Mouse (Mus musculus): Measurements from ENCODE around the gene Arxes1. TPM values are rescaled to one million over a fixed set of nuclear protein-coding genes. Genes with fewer than 3 reads are reported as not detected.

Arxes1 gene
- total and polyA plus RNA-seq, 2 experiments from 2014 or later, result 3.5 to 11.7 TPM

DNA sequence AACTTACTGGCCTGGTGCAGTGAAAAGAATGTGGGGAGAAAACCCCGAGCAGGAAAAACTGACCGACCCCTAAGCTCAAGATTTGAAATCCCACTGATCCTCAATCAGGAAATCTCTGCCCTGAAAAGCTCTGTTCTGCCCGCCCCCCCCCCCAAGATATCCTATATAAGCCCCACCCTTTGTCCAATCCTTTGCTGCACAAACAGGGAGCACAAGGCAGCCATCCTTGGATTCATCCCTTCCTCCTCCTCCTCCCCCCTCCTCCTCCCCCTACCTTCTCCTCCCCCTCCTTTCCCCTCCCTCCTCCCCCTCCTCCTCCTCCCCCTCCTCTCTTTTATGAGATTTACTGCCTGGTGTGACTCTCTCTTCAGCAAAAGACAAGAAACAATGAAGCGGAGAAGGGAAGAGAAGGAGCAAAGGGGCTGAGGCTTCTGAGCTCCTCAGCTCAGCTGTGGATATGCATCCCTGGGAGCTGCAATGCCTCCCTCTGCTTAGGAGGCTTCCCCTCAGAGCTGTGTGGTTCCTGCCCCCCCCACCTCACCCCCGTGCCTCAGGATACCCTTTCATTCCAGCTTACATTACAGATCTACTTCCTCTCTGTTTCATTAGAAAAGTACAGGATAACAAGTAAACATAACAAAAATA is 25.8 kb upstream of the Arxes1 start:
- Histone ChIP-seq H3K4me1 (ENCODE audit: control insufficient read depth, insufficient read depth) (no peaks in the 10 kb centered on the region), H3K27ac (ENCODE audit: low read depth) (no peak overlapping the region), H3K36me3 (replicated peaks; ENCODE audit: control insufficient read depth, insufficient read depth, low read length) (no peaks in the 10 kb centered on the region), H3K27me3 (ENCODE audit: control insufficient read depth, insufficient read depth, low read length) (no peaks in the 10 kb centered on the region), H3K4me3 (ENCODE audit: low read depth, low read length) (no peak overlapping the region), H3K9ac (replicated peaks; ENCODE audit: low read depth, low read length) (no peak overlapping the region), H3K9me3 (replicated peaks; ENCODE audit: control insufficient read depth, low read length) (no peaks in the 10 kb centered on the region), H3K4me2 (ENCODE audit: low read depth, low read length) (no peak overlapping the region)
- 56% methylated on average over 4 of the region's 5 CpGs for WGBS
- no peak for DNase-seq (ENCODE audit: low spot score)
- TF ChIP-seq CTCF (IDR thresholded peaks at IDR 0.05; ENCODE audit: low read depth) (no peak), EP300 (IDR thresholded peaks at IDR 0.05; ENCODE audit: low read depth) (no peak)
- ATAC-seq (ENCODE audit: insufficient read depth, low read depth), result no peak

DNA sequence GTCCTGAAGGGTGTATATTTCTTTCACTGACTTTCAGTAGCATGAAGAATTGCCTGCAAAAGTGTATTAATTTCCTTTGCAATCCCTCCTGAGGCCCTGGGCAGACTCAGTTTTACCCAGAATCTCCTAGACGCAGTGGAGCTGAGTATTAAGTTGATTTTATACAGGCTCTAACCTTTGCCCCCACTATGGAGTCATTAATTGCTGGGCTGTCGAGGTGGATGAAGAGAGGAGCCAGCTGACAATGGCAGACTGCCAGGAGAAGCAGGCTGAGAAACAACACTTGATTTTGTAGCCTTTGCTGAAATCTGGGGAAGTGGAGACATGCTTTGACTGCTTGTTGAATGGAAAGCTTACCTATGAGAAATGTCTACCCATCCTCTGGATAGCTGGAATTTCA is 18.8 kb upstream of the Arxes1 start:
- Histone ChIP-seq H3K27ac (ENCODE audit: low read depth) (no peak overlapping the region), H3K36me3 (replicated peaks; ENCODE audit: control insufficient read depth, insufficient read depth, low read length) (no peaks in the 10 kb centered on the region), H3K9ac (replicated peaks; ENCODE audit: low read depth, low read length) (no peak overlapping the region), H3K27me3 (ENCODE audit: control insufficient read depth, insufficient read depth, low read length) (no peaks in the 10 kb centered on the region), H3K4me1 (ENCODE audit: control insufficient read depth, insufficient read depth) (no peaks in the 10 kb centered on the region), H3K4me2 (ENCODE audit: low read depth, low read length) (no peak overlapping the region), H3K4me3 (ENCODE audit: low read depth, low read length) (no peak overlapping the region), H3K9me3 (replicated peaks; ENCODE audit: control insufficient read depth, low read length) (no peaks in the 10 kb centered on the region)
- no peak for ATAC-seq (ENCODE audit: insufficient read depth, low read depth)
- WGBS, result 30% methylated on average over 2 of the region's 2 CpGs
- no peak for DNase-seq (ENCODE audit: low spot score)
- no peak for TF ChIP-seq CTCF (IDR thresholded peaks at IDR 0.05; ENCODE audit: low read depth)
- no peak for TF ChIP-seq EP300 (IDR thresholded peaks at IDR 0.05; ENCODE audit: low read depth)

DNA sequence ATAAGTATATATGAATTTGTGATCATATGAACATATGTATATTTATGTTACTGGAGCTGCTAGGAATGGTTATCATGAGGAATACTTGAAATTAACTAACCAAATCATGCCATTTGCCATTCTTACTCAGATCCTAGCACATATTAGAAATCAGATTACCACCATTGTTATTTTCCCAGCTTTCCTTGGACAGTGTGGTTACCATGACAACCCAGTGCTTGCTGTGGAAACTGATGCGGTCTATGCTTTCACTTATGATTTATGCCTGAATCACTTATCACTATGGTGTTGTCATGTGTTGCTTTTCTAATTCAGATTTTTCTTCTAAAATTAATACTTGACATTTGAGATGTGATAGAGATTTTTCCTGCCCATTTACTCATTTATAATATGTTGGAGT is 2.8 kb upstream of the Arxes1 start:
- no peak for ATAC-seq (ENCODE audit: insufficient read depth, low read depth)
- no peak for DNase-seq (ENCODE audit: low spot score)
- no peak overlapping the region for H3K4me3 ChIP-seq (ENCODE audit: low read depth, low read length)
- H3K4me2 ChIP-seq (ENCODE audit: low read depth, low read length), result no peak overlapping the region
- no peaks in the 10 kb centered on the region for H3K4me1 ChIP-seq (ENCODE audit: control insufficient read depth, insufficient read depth)
- no peak overlapping the region for H3K9ac ChIP-seq (replicated peaks; ENCODE audit: low read depth, low read length)
- no peaks in the 10 kb centered on the region for H3K9me3 ChIP-seq (replicated peaks; ENCODE audit: control insufficient read depth, low read length)
- 79% methylated on average over 1 of the region's 1 CpGs for WGBS
- no peak for TF ChIP-seq CTCF (IDR thresholded peaks at IDR 0.05; ENCODE audit: low read depth)
- TF ChIP-seq EP300 (IDR thresholded peaks at IDR 0.05; ENCODE audit: low read depth), result no peak
- no peak overlapping the region for H3K27ac ChIP-seq (ENCODE audit: low read depth)
- H3K27me3 ChIP-seq (ENCODE audit: control insufficient read depth, insufficient read depth, low read length), result no peaks in the 10 kb centered on the region
- no peaks in the 10 kb centered on the region for H3K36me3 ChIP-seq (replicated peaks; ENCODE audit: control insufficient read depth, insufficient read depth, low read length)

DNA sequence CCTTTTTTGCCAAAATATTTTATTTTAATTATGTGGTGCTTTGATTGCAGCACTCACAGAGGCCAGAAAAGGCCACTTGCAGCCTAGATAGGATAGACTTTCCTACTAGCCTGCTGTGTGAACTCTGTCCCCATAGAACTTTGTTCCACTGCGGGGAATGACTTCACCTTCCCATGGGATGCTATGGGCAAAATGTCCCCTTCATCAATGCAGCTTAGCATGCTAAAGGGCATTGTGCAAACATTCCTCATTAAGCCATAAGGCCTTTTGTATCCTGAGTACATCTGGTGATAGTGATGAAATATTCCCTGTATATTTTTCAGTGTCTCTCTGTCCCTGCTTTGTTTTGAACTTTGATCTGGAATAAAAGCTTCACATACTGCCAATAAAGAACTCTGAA is 10.6 kb downstream of the Arxes1 start:
- no peaks in the 10 kb centered on the region for H3K9me3 ChIP-seq (replicated peaks; ENCODE audit: control insufficient read depth, low read length)
- H3K4me3 ChIP-seq (ENCODE audit: low read depth, low read length), result no peak overlapping the region
- TF ChIP-seq EP300 (IDR thresholded peaks at IDR 0.05; ENCODE audit: low read depth), result no peak
- TF ChIP-seq CTCF (IDR thresholded peaks at IDR 0.05; ENCODE audit: low read depth), result no peak
- ATAC-seq (ENCODE audit: insufficient read depth, low read depth) (no peak), DNase-seq (ENCODE audit: low spot score) (no peak)
- 64% methylated on average over 1 of the region's 1 CpGs for WGBS
- no peaks in the 10 kb centered on the region for H3K36me3 ChIP-seq (replicated peaks; ENCODE audit: control insufficient read depth, insufficient read depth, low read length)
- H3K4me1 ChIP-seq (ENCODE audit: control insufficient read depth, insufficient read depth), result no peaks in the 10 kb centered on the region
- no peak overlapping the region for H3K27ac ChIP-seq (ENCODE audit: low read depth)
- no peaks in the 10 kb centered on the region for H3K27me3 ChIP-seq (ENCODE audit: control insufficient read depth, insufficient read depth, low read length)
- no peak overlapping the region for H3K4me2 ChIP-seq (ENCODE audit: low read depth, low read length)
- no peak overlapping the region for H3K9ac ChIP-seq (replicated peaks; ENCODE audit: low read depth, low read length)

DNA sequence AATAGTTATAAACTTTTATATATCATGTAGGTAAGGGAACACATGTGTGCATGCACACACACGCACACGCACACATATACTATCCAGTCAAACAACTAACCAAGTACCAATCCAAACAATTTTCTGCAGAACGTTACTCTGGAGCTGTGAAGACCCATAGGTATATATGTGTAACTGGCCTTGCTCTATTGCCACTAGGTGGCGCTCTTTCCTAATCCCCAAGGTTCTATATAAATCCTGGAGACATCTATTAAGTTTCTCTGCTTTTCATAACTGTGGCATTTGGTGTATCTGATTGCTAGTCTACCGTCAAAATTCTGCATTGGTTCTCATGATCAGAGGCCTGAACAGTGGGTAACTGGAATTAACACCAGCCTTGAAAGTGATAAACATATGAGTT is 14.4 kb downstream of the Arxes1 start:
- no peaks in the 10 kb centered on the region for H3K27me3 ChIP-seq (ENCODE audit: control insufficient read depth, insufficient read depth, low read length)
- H3K4me2 ChIP-seq (ENCODE audit: low read depth, low read length), result no peak overlapping the region
- H3K9ac ChIP-seq (replicated peaks; ENCODE audit: low read depth, low read length), result no peak overlapping the region
- no peaks in the 10 kb centered on the region for H3K36me3 ChIP-seq (replicated peaks; ENCODE audit: control insufficient read depth, insufficient read depth, low read length)
- H3K9me3 ChIP-seq (replicated peaks; ENCODE audit: control insufficient read depth, low read length), result no peaks in the 10 kb centered on the region
- TF ChIP-seq CTCF (IDR thresholded peaks at IDR 0.05; ENCODE audit: low read depth) (peak; percentile 64), EP300 (IDR thresholded peaks at IDR 0.05; ENCODE audit: low read depth) (no peak)
- no peaks in the 10 kb centered on the region for H3K4me1 ChIP-seq (ENCODE audit: control insufficient read depth, insufficient read depth)
- DNase-seq (ENCODE audit: low spot score) (peak; percentile 47), ATAC-seq (ENCODE audit: insufficient read depth, low read depth) (no peak)
- 19% methylated on average over 5 of the region's 5 CpGs for WGBS
- no peak overlapping the region for H3K4me3 ChIP-seq (ENCODE audit: low read depth, low read length)
- H3K27ac ChIP-seq (ENCODE audit: low read depth), result no peak overlapping the region

DNA sequence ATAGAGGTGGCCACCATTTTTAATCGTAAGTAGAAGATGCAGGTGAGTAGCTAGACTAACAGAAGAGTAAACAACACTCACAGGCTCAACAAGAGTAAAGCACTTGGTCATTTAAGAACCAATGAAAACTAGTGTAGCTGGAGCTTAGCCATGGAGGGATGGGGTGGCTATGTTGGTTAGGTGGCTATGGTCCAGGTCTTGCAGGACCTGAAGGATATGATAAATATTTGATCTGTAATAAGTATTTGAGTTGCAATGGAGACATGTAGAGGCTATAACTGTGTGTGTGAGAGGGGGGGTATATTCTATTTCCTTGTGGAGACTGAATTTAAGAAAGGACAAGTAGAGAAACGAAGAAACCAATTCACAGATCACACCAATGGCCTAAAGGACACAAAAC is 18.1 kb downstream of the Arxes1 start:
- WGBS, result 56% methylated on average over 2 of the region's 2 CpGs
- no peaks in the 10 kb centered on the region for H3K4me1 ChIP-seq (ENCODE audit: control insufficient read depth, insufficient read depth)
- H3K9me3 ChIP-seq (replicated peaks; ENCODE audit: control insufficient read depth, low read length), result no peaks in the 10 kb centered on the region
- no peak overlapping the region for H3K4me3 ChIP-seq (ENCODE audit: low read depth, low read length)
- no peak for ATAC-seq (ENCODE audit: insufficient read depth, low read depth)
- H3K9ac ChIP-seq (replicated peaks; ENCODE audit: low read depth, low read length), result no peak overlapping the region
- TF ChIP-seq EP300 (IDR thresholded peaks at IDR 0.05; ENCODE audit: low read depth), result no peak
- TF ChIP-seq CTCF (IDR thresholded peaks at IDR 0.05; ENCODE audit: low read depth), result no peak
- no peak for DNase-seq (ENCODE audit: low spot score)
- H3K4me2 ChIP-seq (ENCODE audit: low read depth, low read length), result no peak overlapping the region
- no peak overlapping the region for H3K27ac ChIP-seq (ENCODE audit: low read depth)
- H3K27me3 ChIP-seq (ENCODE audit: control insufficient read depth, insufficient read depth, low read length), result no peaks in the 10 kb centered on the region
- H3K36me3 ChIP-seq (replicated peaks; ENCODE audit: control insufficient read depth, insufficient read depth, low read length), result no peaks in the 10 kb centered on the region
